In genomic region chr14:25577431-25577830, GRCm38 (mm10) we compare ENCODE assay signal across 9 mouse cellular contexts.
DNase-seq lines count a peak whose midpoint lies in the region; ATAC-seq and TF ChIP-seq lines count a peak whose summit lies in the region.
"Had no signal": no experiment of that assay in that cellular context is flagged by ENCODE, and none has a peak within 500 bp of the region (broad histone marks: within the 10 kb centered on the region; RNA-seq: fewer than 3 reads in every experiment).

No protein-coding gene starts in this region.

- H3K9me3 ChIP-seq in forebrain, embryonic 12.5 days: no peaks in the 10 kb centered on the region
- H3K9me3 ChIP-seq in forebrain, embryonic 11.5 days (ENCODE audit: control insufficient read depth, low read length): no peaks in the 10 kb centered on the region
- no peaks in the 10 kb centered on the region for H3K9me3 ChIP-seq in lung, embryonic 14.5 days (ENCODE audit: low read depth, low read length)
- no peaks in the 10 kb centered on the region for H3K9me3 ChIP-seq in hindbrain, embryonic 15.5 days
- no peaks in the 10 kb centered on the region for H3K9me3 ChIP-seq in midbrain, embryonic 15.5 days

- peak overlapping the region; percentile 65 for H3K27ac ChIP-seq in forebrain, embryonic 12.5 days
- no peak overlapping the region; the same call in 1 of the 2 replicates for H3K27ac ChIP-seq in forebrain, embryonic 11.5 days (ENCODE audit: low read depth, low read length)
- no peak overlapping the region; the same call in 1 of the 2 replicates for H3K27ac ChIP-seq in lung, embryonic 14.5 days (ENCODE audit: low read depth)
- H3K27ac ChIP-seq in hindbrain, embryonic 15.5 days (replicated peaks): peak overlapping the region; percentile 40
- peak overlapping the region; percentile 49 for H3K27ac ChIP-seq in midbrain, embryonic 15.5 days

- no peak for ATAC-seq in forebrain, embryonic 12.5 days (ENCODE audit: low FRiP score)
- no peak for ATAC-seq in forebrain, embryonic 11.5 days (replicated peaks; ENCODE audit: low FRiP score)
- peak; percentile 42; the same call in 1 of the 2 replicates for ATAC-seq in lung, embryonic 14.5 days (ENCODE audit: insufficient read depth)
- no peak for ATAC-seq in hindbrain, embryonic 15.5 days (ENCODE audit: low FRiP score, low read depth)
- ATAC-seq in midbrain, embryonic 15.5 days (replicated peaks): 0 out of 2 replicates have a peak, but pooled peaks have one; percentile 41

- no peak for TF ChIP-seq CTCF in lung, embryonic 14.5 days (IDR thresholded peaks at IDR 0.05; ENCODE audit: low read depth)

- peaks cover 85% of the 10 kb centered on the region for H3K36me3 ChIP-seq in forebrain, embryonic 12.5 days (replicated peaks)
- H3K36me3 ChIP-seq in forebrain, embryonic 11.5 days (ENCODE audit: control insufficient read depth, insufficient read depth, low read length): peaks cover 7% of the 10 kb centered on the region; the same call in 1 of the 2 replicates
- peaks cover 89% of the 10 kb centered on the region for H3K36me3 ChIP-seq in lung, embryonic 14.5 days (ENCODE audit: insufficient read depth)
- peaks cover 18% of the 10 kb centered on the region for H3K36me3 ChIP-seq in hindbrain, embryonic 15.5 days
- H3K36me3 ChIP-seq in midbrain, embryonic 15.5 days (replicated peaks): peaks cover 16% of the 10 kb centered on the region

- H3K4me1 ChIP-seq in forebrain, embryonic 12.5 days: peaks cover 66% of the 10 kb centered on the region
- peaks cover 16% of the 10 kb centered on the region for H3K4me1 ChIP-seq in forebrain, embryonic 11.5 days (replicated peaks; ENCODE audit: control insufficient read depth, insufficient read depth, low read length)
- no peaks in the 10 kb centered on the region for H3K4me1 ChIP-seq in lung, embryonic 14.5 days (ENCODE audit: insufficient read depth)
- peaks cover 44% of the 10 kb centered on the region for H3K4me1 ChIP-seq in hindbrain, embryonic 15.5 days (replicated peaks)
- peaks cover 65% of the 10 kb centered on the region for H3K4me1 ChIP-seq in midbrain, embryonic 15.5 days

- no peak overlapping the region for H3K4me3 ChIP-seq in forebrain, embryonic 12.5 days (replicated peaks)
- no peak overlapping the region for H3K4me3 ChIP-seq in forebrain, embryonic 11.5 days (ENCODE audit: low read depth, low read length)
- no peak overlapping the region for H3K4me3 ChIP-seq in lung, embryonic 14.5 days (ENCODE audit: low read depth, low read length)
- H3K4me3 ChIP-seq in hindbrain, embryonic 15.5 days: no peak overlapping the region
- H3K4me3 ChIP-seq in midbrain, embryonic 15.5 days: no peak overlapping the region

- intact Hi-C loops in left cerebral cortex, postnatal 14 days (cut with DNase I): no loop called here
- intact Hi-C loops in left cerebral cortex, postnatal 36 days (cut with DNase I): no loop called here

- H3K27me3 ChIP-seq in forebrain, embryonic 12.5 days: no peaks in the 10 kb centered on the region
- H3K27me3 ChIP-seq in forebrain, embryonic 11.5 days (ENCODE audit: control insufficient read depth, insufficient read depth, low read length): no peaks in the 10 kb centered on the region
- H3K27me3 ChIP-seq in lung, embryonic 14.5 days (ENCODE audit: insufficient read depth, low read length): no peaks in the 10 kb centered on the region
- H3K27me3 ChIP-seq in hindbrain, embryonic 15.5 days: no peaks in the 10 kb centered on the region
- no peaks in the 10 kb centered on the region for H3K27me3 ChIP-seq in midbrain, embryonic 15.5 days (replicated peaks)

- no peak overlapping the region for H3K4me2 ChIP-seq in forebrain, embryonic 12.5 days
- H3K4me2 ChIP-seq in forebrain, embryonic 11.5 days (ENCODE audit: low read depth, low read length, severe bottlenecking): no peak overlapping the region
- no peak overlapping the region for H3K4me2 ChIP-seq in lung, embryonic 14.5 days
- H3K4me2 ChIP-seq in hindbrain, embryonic 15.5 days: no peak overlapping the region
- no peak overlapping the region for H3K4me2 ChIP-seq in midbrain, embryonic 15.5 days

- no peak for DNase-seq in forebrain, embryonic 11.5 days (ENCODE audit: low spot score)
- peak; percentile 48 for DNase-seq in lung, embryonic 14.5 days
- DNase-seq in lung, postnatal 25 days (ENCODE audit: low spot score): no peak
- DNase-seq in left cerebral cortex, postnatal 14 days (ENCODE audit: low spot score in 2 of 2): no peak
- DNase-seq in left cerebral cortex, postnatal 36 days (ENCODE audit: low spot score in 2 of 2): no peak
- DNase-seq: cerebellum, adult 11 months had no signal

- 52% methylated on average over 3 of the region's 3 CpGs for WGBS in forebrain, embryonic 12.5 days
- WGBS in forebrain, embryonic 11.5 days: 53% methylated on average over 3 of the region's 3 CpGs
- WGBS in lung, embryonic 14.5 days: 62% methylated on average over 3 of the region's 3 CpGs
- WGBS in hindbrain, embryonic 15.5 days: 46% methylated on average over 3 of the region's 3 CpGs
- WGBS in midbrain, embryonic 15.5 days: 19% methylated on average over 3 of the region's 3 CpGs

- H3K9ac ChIP-seq in forebrain, embryonic 12.5 days: no peak overlapping the region
- no peak overlapping the region for H3K9ac ChIP-seq in forebrain, embryonic 11.5 days (ENCODE audit: low read length)
- no peak overlapping the region for H3K9ac ChIP-seq in lung, embryonic 14.5 days
- no peak overlapping the region for H3K9ac ChIP-seq in hindbrain, embryonic 15.5 days
- H3K9ac ChIP-seq in midbrain, embryonic 15.5 days: no peak overlapping the region

Comparison
In these comparisons a context has a peak if more than half of its experiments do, and no peak if none do; other contexts are left out.
1. H3K27ac ChIP-seq: peak in forebrain, embryonic 12.5 days (single experiment), hindbrain, embryonic 15.5 days (single experiment) and midbrain, embryonic 15.5 days (single experiment); none in forebrain, embryonic 11.5 days (single experiment) and lung, embryonic 14.5 days (single experiment).
2. ATAC-seq: peak in lung, embryonic 14.5 days (single experiment) and midbrain, embryonic 15.5 days (single experiment); none in forebrain, embryonic 12.5 days (single experiment), forebrain, embryonic 11.5 days (single experiment) and hindbrain, embryonic 15.5 days (single experiment).